ENCODE assay signal across 21 mouse cellular contexts in the genomic region with DNA sequence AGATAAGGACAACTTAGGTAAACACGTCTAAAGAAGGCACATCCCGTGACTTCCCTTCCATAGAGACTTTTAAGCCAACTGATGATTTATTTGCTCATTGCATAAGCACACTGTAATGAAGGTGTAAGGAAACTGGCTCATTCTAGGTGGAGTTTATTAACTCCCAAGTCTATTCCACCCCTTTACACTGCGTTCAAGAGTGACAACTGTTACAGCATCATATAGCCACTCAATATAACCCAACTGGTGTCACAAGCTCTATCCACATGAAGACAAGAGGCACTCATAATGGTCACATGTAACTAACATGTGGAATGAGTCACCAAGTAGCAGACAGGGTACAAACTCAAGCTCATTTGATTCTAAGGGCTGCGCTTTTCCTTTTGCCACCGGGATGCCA. TPM values are rescaled to one million over a fixed set of nuclear protein-coding genes. Genes with fewer than 3 reads are reported as not detected.
DNase-seq lines count a peak whose midpoint lies in the region; ATAC-seq and TF ChIP-seq lines count a peak whose summit lies in the region.
"Had no signal": no experiment of that assay in that cellular context is flagged by ENCODE, and none has a peak within 500 bp of the region (broad histone marks: within the 10 kb centered on the region; RNA-seq: fewer than 3 reads in every experiment).

No protein-coding gene starts in this region.

- WGBS in lung, postnatal 0 days, result 48% methylated on average over 5 of the region's 5 CpGs
- WGBS in intestine, embryonic 16.5 days, result 57% methylated on average over 5 of the region's 5 CpGs
- whole genome bisulfite sequencing in stomach, postnatal 0 days, result 45% methylated on average over 5 of the region's 5 CpGs

- no peak for TF ChIP-seq EP300 in lung, postnatal 0 days (IDR thresholded peaks at IDR 0.05)
- TF ChIP-seq EP300 in stomach, postnatal 0 days (optimal IDR thresholded peaks at IDR 0.05), result no peak

- H3K9me3 ChIP-seq in lung, postnatal 0 days (ENCODE audit: low read length), result no peaks in the 10 kb centered on the region
- H3K9me3 ChIP-seq in intestine, embryonic 16.5 days (ENCODE audit: control insufficient read depth, low read length), result no peaks in the 10 kb centered on the region
- H3K9me3 ChIP-seq in stomach, postnatal 0 days (ENCODE audit: control insufficient read depth, low read length), result no peaks in the 10 kb centered on the region
- H3K9me3 ChIP-seq: embryonic facial prominence, embryonic 12.5 days; forebrain, embryonic 12.5 days; heart, embryonic 15.5 days; hindbrain, embryonic 10.5 days had no signal

- peak; percentile 53 for DNase-seq in lung, postnatal 0 days (ENCODE audit: low spot score)
- DNase-seq in lung, adult 18-20 months, result no peak
- peak; percentile 3 for DNase-seq in fat pad, adult 2 months (ENCODE audit: extremely low read depth, low read depth, low spot score)
- no peak for DNase-seq in stomach, postnatal 0 days (ENCODE audit: low spot score)
- no peak for DNase-seq in heart, adult 11 months
- DNase-seq in heart, postnatal 14 days, result no peak
- DNase-seq: adrenal gland, postnatal 10 days; cerebellum, adult 11 months; cerebellum, adult 9-10 months; cerebellum, postnatal 25 days; gastrocnemius, adult 2 months; gastrocnemius, postnatal 36 days; heart, adult 2 months had no signal

- no peak for TF ChIP-seq CTCF in lung, postnatal 0 days (IDR thresholded peaks at IDR 0.05)
- TF ChIP-seq CTCF in stomach, postnatal 0 days (IDR thresholded peaks at IDR 0.05; ENCODE audit: low read depth), result no peak

- no peak overlapping the region; the same call in 1 of the 2 replicates for H3K4me2 ChIP-seq in lung, postnatal 0 days (replicated peaks; ENCODE audit: low read depth, low read length)
- no peak overlapping the region for H3K4me2 ChIP-seq in intestine, embryonic 16.5 days (ENCODE audit: low read depth, low read length)
- H3K4me2 ChIP-seq in stomach, postnatal 0 days (replicated peaks; ENCODE audit: low read depth), result no peak overlapping the region
- H3K4me2 ChIP-seq: embryonic facial prominence, embryonic 12.5 days; forebrain, embryonic 12.5 days; heart, embryonic 11.5 days; heart, embryonic 15.5 days; hindbrain, embryonic 14.5 days had no signal

- H3K27me3 ChIP-seq in lung, postnatal 0 days (replicated peaks; ENCODE audit: insufficient read depth, low read length), result no peaks in the 10 kb centered on the region
- H3K27me3 ChIP-seq in intestine, embryonic 16.5 days (replicated peaks; ENCODE audit: control insufficient read depth, insufficient read depth, low read length), result 0 out of 2 replicates have a peak, but pooled peaks cover 3% of the 10 kb centered on the region
- no peaks in the 10 kb centered on the region for H3K27me3 ChIP-seq in stomach, postnatal 0 days (ENCODE audit: control insufficient read depth, insufficient read depth, low read length)
- H3K27me3 ChIP-seq: embryonic facial prominence, embryonic 12.5 days; forebrain, embryonic 12.5 days; heart, embryonic 15.5 days had no signal

- no peak overlapping the region for H3K4me3 ChIP-seq in lung, postnatal 0 days (ENCODE audit: low read depth, low read length)
- no peak overlapping the region for H3K4me3 ChIP-seq in intestine, embryonic 16.5 days (ENCODE audit: low read length)
- no peak overlapping the region for H3K4me3 ChIP-seq in stomach, postnatal 0 days (ENCODE audit: low read depth, low read length)
- H3K4me3 ChIP-seq: embryonic facial prominence, embryonic 12.5 days; forebrain, embryonic 12.5 days; gastrocnemius, adult 2 months; heart, adult 2 months; heart, embryonic 15.5 days; hindbrain, embryonic 10.5 days had no signal

- peaks cover 5% of the 10 kb centered on the region; the same call in 1 of the 2 replicates for H3K4me1 ChIP-seq in lung, postnatal 0 days (ENCODE audit: insufficient read depth, low read depth, low read length)
- H3K4me1 ChIP-seq in intestine, embryonic 16.5 days (ENCODE audit: control insufficient read depth, insufficient read depth, low read length), result no peaks in the 10 kb centered on the region
- H3K4me1 ChIP-seq in stomach, postnatal 0 days (replicated peaks; ENCODE audit: control insufficient read depth, insufficient read depth), result no peaks in the 10 kb centered on the region
- H3K4me1 ChIP-seq: embryonic facial prominence, embryonic 12.5 days; forebrain, embryonic 12.5 days; heart, embryonic 15.5 days; hindbrain, embryonic 10.5 days had no signal

- intact Hi-C loops in heart, postnatal 14 days (cut with DNase I), result no loop called here

- H3K27ac ChIP-seq in lung, postnatal 0 days (ENCODE audit: low read length), result no peak overlapping the region
- H3K27ac ChIP-seq in intestine, embryonic 16.5 days (ENCODE audit: low read length), result no peak overlapping the region
- H3K27ac ChIP-seq in stomach, postnatal 0 days (replicated peaks), result no peak overlapping the region
- H3K27ac ChIP-seq: embryonic facial prominence, embryonic 12.5 days; forebrain, embryonic 12.5 days; gastrocnemius, adult 2 months; heart, adult 2 months; heart, embryonic 15.5 days; hindbrain, embryonic 10.5 days; hindbrain, embryonic 14.5 days had no signal

- ATAC-seq in lung, postnatal 0 days, result peak; percentile 85
- peak; percentile 94 for ATAC-seq in intestine, embryonic 16.5 days
- ATAC-seq in stomach, postnatal 0 days (ENCODE audit: low FRiP score, low TSS enrichment), result peak; percentile 65; the same call in 1 of the 2 replicates
- ATAC-seq: forebrain, embryonic 16.5 days had no signal

- H3K9ac ChIP-seq in lung, postnatal 0 days (replicated peaks; ENCODE audit: low read depth), result no peak overlapping the region
- H3K9ac ChIP-seq in intestine, embryonic 16.5 days (ENCODE audit: low read depth, low read length), result no peak overlapping the region
- no peak overlapping the region for H3K9ac ChIP-seq in stomach, postnatal 0 days (ENCODE audit: low read length)
- H3K9ac ChIP-seq: embryonic facial prominence, embryonic 12.5 days; forebrain, embryonic 12.5 days; heart, embryonic 15.5 days; hindbrain, embryonic 14.5 days had no signal

- no peaks in the 10 kb centered on the region for H3K36me3 ChIP-seq in lung, postnatal 0 days (ENCODE audit: insufficient read depth, low read length)
- H3K36me3 ChIP-seq in intestine, embryonic 16.5 days (ENCODE audit: control insufficient read depth, insufficient read depth, low read length), result no peaks in the 10 kb centered on the region
- no peaks in the 10 kb centered on the region for H3K36me3 ChIP-seq in stomach, postnatal 0 days (ENCODE audit: control insufficient read depth, insufficient read depth, low read length)
- H3K36me3 ChIP-seq: embryonic facial prominence, embryonic 12.5 days; forebrain, embryonic 12.5 days; heart, embryonic 15.5 days had no signal

RNA-seq across cellular contexts. Expression of a gene that starts 34.5 kb away (rescaled TPM):
- 110 and 119 TPM in 2 replicates for polyA plus RNA-seq in lung, postnatal 0 days (2015; fragmentation: Nextera tagmentation; extraction: Ambion mirVana)
- 87.7 and 96.3 TPM in 2 replicates for polyA plus RNA-seq in intestine, embryonic 16.5 days (2015; fragmentation: Nextera tagmentation; extraction: Ambion mirVana)
- polyA plus RNA-seq in stomach, postnatal 0 days (2015; fragmentation: Nextera tagmentation; extraction: Ambion mirVana), result 100 and 103 TPM in 2 replicates
- 10 to 100 TPM; 37.5 to 40.7 TPM for total RNA-seq in heart, postnatal 14 days (2021)

RNA-seq across cellular contexts. Expression of a gene that starts 47.0 kb away (rescaled TPM):
- 13.4 and 17.2 TPM in 2 replicates for polyA plus RNA-seq in lung, postnatal 0 days (2015; fragmentation: Nextera tagmentation; extraction: Ambion mirVana)
- polyA plus RNA-seq in intestine, embryonic 16.5 days (2015; fragmentation: Nextera tagmentation; extraction: Ambion mirVana), result 22.5 and 25.3 TPM in 2 replicates
- 6.2 and 8.0 TPM in 2 replicates for polyA plus RNA-seq in stomach, postnatal 0 days (2015; fragmentation: Nextera tagmentation; extraction: Ambion mirVana)
- 10 to 100 TPM in 1 of 2 experiments, 1 to 10 TPM in 1; 9.5 to 13.6 TPM for total RNA-seq in heart, postnatal 14 days (2021)

Comparison
In these comparisons a context has a peak if more than half of its experiments do, and no peak if none do; other contexts are left out.
1. DNase-seq: peak in lung, postnatal 0 days (single experiment) and fat pad, adult 2 months (single experiment); none in lung, adult 18-20 months (0 of 2), stomach, postnatal 0 days (single experiment), heart, adult 11 months (single experiment) and heart, postnatal 14 days (0 of 2).
2. Peak in every context shown above with its lines, with median percentiles within 50 percentile points of each other: ATAC-seq.